Mouse (Mus musculus) cortical plate, adult 2 months (tissue): ENCODE measurements around the gene Tmem121.

Source experiments
- CTCF ChIP-seq: fragments of 200-500 bp; IDR thresholded peaks from 2 replicates; pipeline ENCODE4 v1.5.1; 2011; ENCODE audit warnings: mild to moderate bottlenecking, control low read depth, low read length; ENCODE audit not compliant: insufficient read depth; ENCODE audit errors: extremely low read depth
- POLR2A ChIP-seq: fragments of 200-500 bp; IDR thresholded peaks from 2 replicates; pipeline ENCODE4 v1.6.1; 2011; ENCODE audit warnings: mild to moderate bottlenecking, low read length, control low read depth; ENCODE audit not compliant: insufficient read depth; ENCODE audit errors: extremely low read depth

DNA sequence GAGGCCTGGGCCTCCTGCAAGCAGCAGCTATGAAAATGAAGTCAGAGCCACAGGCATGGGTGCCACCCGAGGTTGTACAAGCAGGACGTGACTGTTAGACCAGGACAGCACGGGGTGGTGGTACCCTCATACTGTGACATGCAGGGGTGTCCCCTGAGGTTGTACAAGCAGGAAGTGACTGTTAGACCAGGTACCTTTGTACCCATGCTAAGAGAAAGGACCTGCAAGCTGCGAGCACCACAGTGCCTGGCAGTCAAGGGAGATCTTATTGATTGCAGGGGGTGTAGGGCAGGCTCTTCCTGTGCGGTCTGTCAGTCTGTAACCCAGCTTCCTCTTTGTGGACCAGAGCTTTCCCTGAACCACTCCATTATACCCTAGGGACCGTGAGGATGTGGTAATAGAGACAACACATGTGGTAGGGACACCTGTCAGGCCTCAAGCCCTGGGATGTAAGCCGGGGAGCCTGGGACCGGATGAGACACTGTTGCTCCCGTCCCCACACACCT lies 17.6 kb upstream of the Tmem121 start:
- TF ChIP-seq CTCF (no peak), POLR2A (no peak)
